Mouse (Mus musculus) stomach, postnatal 0 days (tissue): ENCODE measurements around the gene Tanc1.

Experiments used
- CTCF ChIP-seq: IDR thresholded peaks from 2 replicates; pipeline ENCODE4 v1.5.1; 2016; ENCODE audit warnings: antibody characterized with exemption, low read depth, mild to moderate bottlenecking, moderate library complexity
- EP300 ChIP-seq: optimal IDR thresholded peaks from 2 replicates; pipeline ENCODE3; 2016; ENCODE audit warnings: antibody characterized with exemption

GRCm38 (mm10) chr2:59659686-59660085 is 47.8 kb downstream of the Tanc1 start:
- TF ChIP-seq CTCF (no peak), EP300 (no peak)
